Mouse (Mus musculus) cerebellum, adult 2 months (tissue): ENCODE measurements around the gene Fam193a.

Experiments used
- CTCF ChIP-seq: fragments of 200-500 bp; IDR thresholded peaks from 2 replicates; pipeline ENCODE4 v1.5.1; 2011; ENCODE audit warnings: low read depth, mild to moderate bottlenecking, control low read depth, low read length, moderate library complexity, borderline replicate concordance; ENCODE audit not compliant: insufficient read depth
- POLR2A ChIP-seq: fragments of 200-500 bp; IDR thresholded peaks from 2 replicates; pipeline ENCODE4 v1.6.1; 2011; ENCODE audit warnings: low read length, control low read depth, borderline replicate concordance; ENCODE audit not compliant: insufficient read depth

GRCm38 (mm10) chr5:34525663-34526476, 156.1 kb downstream of the Fam193a start, which contains the start of gene Sh3bp2:
- TF ChIP-seq POLR2A (no peak), CTCF (no peak)
